Mouse (Mus musculus) megakaryocyte, embryonic 14.5 days (primary cell): ENCODE data around the gene BC030867.

Experiments used
- FLI1 ChIP-seq: IDR thresholded peaks from 2 replicates; pipeline ENCODE4 v1.6.1; 2012; ENCODE audit warnings: low read length, inconsistent platforms, mixed read lengths
- GATA1 ChIP-seq: IDR thresholded peaks from 3 replicates; pipeline ENCODE4 v1.6.1; 2012; ENCODE audit warnings: mixed read lengths, low read length, inconsistent platforms, borderline replicate concordance

DNA sequence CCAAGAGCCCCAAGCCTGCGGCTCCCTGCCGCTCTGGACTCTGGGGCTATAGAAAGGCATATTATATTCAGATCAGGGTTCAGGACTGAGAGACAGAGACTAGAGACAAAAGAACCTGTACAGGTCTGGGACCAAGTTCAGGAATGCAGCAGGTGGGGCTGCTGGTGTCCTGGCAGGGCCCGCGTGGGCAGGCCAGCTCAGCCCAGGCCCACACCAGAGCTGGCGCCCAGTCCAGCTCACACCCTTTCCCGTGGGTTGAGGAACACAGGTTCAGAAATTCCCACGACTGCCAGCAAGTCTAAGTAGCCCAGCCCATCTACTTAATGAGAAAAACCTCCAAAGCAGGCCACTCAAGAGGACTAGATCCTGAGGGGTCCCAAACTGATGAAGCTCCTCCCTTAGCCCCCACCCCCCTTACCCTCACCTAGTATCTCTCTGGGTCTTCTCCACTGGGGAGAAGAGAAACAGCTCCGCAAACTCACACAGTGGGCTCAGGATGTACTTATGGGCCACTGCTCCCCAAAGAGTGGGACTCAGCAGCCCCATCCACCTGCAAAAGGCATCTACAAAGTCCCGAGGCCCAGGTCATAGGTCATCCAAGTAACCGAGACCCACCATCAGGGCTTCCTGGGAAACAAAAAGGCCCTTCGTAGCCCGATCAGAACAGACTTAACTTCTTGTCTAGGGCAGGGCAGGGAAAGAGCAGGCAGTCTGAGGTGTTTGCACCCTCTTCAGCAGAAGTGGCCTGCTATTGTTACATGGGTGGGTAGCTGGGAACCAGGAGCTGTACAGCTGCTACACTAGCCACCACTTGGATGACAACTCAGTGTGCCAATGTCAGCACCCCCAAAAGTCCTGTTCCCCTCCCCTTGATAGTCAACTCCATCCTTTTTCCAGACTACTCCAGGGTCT, 22.4 kb upstream of the BC030867 start:
- no peak for TF ChIP-seq FLI1
- no peak for TF ChIP-seq GATA1
